Mouse (Mus musculus): ENCODE measurements at regions not wholly inside any gene's neighbourhood (a gene's known extent, or its start where the extent isn't known, plus 50 kb on each side); places are given as distances from the start of the nearest gene placed in this dataset.

DNA sequence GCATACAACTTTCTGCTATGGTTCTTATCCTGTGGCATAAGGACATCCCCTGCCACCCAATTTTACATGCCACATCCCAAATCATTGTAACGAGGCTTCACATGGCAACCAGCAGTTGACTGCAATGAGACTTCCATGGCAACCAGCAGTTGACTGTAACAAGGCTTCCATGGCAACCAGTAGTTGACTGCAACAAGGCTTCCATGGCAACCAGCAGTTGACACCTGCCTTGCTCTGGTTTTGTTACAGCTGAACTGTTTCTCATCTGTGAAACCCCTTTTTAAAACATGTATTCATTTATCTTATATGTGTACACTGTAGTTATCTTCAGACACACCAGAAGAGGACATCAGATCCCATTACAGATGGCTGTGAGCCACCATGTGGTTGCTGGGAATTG is 100.7 kb upstream of the Adgrf1 start:
- Histone ChIP-seq H3K27ac (no peak overlapping the region), H3K4me2 (replicated peaks) (no peak overlapping the region), H3K4me3 (no peak overlapping the region), H3K4me1 (no peaks in the 10 kb centered on the region), H3K27me3 (no peaks in the 10 kb centered on the region), H3K36me3 (no peaks in the 10 kb centered on the region), H3K9ac (no peak overlapping the region), H3K9me3 (no peaks in the 10 kb centered on the region)
- no peak for ATAC-seq (ENCODE audit: insufficient number of reproducible peaks, insufficient read depth, low FRiP score, low TSS enrichment)
- WGBS: 74% methylated on average over 1 of the region's 1 CpGs

DNA sequence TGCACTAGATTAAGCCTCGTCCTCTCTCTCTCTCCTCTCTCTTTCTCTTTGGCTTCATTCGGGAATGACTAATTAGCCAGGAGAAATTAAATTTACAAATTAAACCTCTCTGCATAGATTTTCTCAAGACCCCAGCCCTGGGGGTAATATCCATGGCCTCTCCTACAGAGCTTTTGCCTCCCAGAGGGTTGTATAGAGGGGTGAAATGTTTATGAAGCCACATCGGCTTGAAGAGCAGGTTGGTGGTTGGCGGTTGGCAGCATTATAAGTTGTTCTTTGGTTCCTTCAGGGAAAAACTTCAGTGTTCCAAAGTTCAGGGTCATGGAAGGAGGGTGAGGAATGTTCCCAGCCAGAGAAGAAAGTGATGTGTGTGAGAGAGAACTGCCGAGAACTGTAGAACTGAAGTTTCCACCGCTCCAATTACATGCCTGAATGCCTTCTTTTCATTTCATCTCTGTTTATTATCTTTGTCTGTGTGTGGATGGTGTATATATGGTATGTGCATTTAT is 97.4 kb upstream of the Adgrf1 start:
- no peak for ATAC-seq (ENCODE audit: insufficient number of reproducible peaks, insufficient read depth, low FRiP score, low TSS enrichment)
- H3K36me3 ChIP-seq: no peaks in the 10 kb centered on the region
- no peak overlapping the region for H3K4me2 ChIP-seq (replicated peaks)
- 53% methylated on average over 6 of the region's 6 CpGs for WGBS
- H3K9me3 ChIP-seq: no peaks in the 10 kb centered on the region
- no peaks in the 10 kb centered on the region for H3K27me3 ChIP-seq
- H3K27ac ChIP-seq: no peak overlapping the region
- H3K4me3 ChIP-seq: no peak overlapping the region
- no peak overlapping the region for H3K9ac ChIP-seq
- H3K4me1 ChIP-seq: no peaks in the 10 kb centered on the region

DNA sequence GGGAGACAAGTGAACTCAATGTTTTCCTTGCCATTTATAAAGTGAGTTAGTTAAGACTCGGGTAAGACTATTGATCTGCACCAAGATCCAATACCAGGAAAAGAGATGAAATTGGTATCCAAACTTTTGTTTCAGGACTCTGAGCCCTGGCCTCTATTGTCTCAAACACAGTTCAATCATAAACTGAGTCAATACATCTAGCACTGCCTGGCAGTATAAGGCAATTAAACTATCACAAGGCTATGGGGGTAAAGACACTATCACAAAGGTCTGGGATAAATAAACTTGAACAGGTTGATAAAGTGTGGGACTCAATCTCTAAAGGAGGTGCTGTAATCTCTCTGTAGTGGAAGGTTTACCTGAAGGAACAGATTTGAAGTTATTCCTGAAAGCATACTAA is 95.3 kb upstream of the Adgrf1 start:
- H3K4me2 ChIP-seq (replicated peaks): no peak overlapping the region
- H3K9ac ChIP-seq: no peak overlapping the region
- H3K27me3 ChIP-seq: no peaks in the 10 kb centered on the region
- no peak for ATAC-seq (ENCODE audit: insufficient number of reproducible peaks, insufficient read depth, low FRiP score, low TSS enrichment)
- 77% methylated on average over 1 of the region's 1 CpGs for WGBS
- H3K4me1 ChIP-seq: no peaks in the 10 kb centered on the region
- no peak overlapping the region for H3K4me3 ChIP-seq
- no peak overlapping the region for H3K27ac ChIP-seq
- H3K36me3 ChIP-seq: no peaks in the 10 kb centered on the region
- H3K9me3 ChIP-seq: no peaks in the 10 kb centered on the region

DNA sequence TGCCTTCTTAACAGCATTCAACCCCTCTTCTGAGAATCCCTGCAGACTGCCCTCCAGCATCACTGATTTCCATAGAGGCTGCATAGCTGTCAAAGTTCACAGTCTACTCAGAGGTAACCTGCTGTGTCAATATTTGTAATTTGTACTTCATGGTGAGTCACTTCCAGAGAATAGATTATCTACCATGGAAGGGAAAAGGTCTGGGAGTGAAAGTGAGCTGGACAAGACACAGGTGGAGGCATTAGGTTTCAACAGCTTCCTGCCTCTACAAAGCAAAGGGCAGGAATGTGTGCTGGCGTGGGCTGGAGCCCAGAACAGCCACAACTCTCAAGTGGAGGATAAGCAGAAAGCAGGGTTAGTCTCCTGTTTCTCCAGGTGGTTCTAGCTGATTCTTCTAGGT is 92.9 kb upstream of the Adgrf1 start:
- no peaks in the 10 kb centered on the region for H3K36me3 ChIP-seq
- no peak overlapping the region for H3K4me3 ChIP-seq
- no peaks in the 10 kb centered on the region for H3K4me1 ChIP-seq
- H3K9me3 ChIP-seq: no peaks in the 10 kb centered on the region
- H3K9ac ChIP-seq: no peak overlapping the region
- ATAC-seq (ENCODE audit: insufficient number of reproducible peaks, insufficient read depth, low FRiP score, low TSS enrichment): no peak
- 27% methylated on average over 1 of the region's 1 CpGs for WGBS
- no peak overlapping the region for H3K4me2 ChIP-seq (replicated peaks)
- H3K27me3 ChIP-seq: no peaks in the 10 kb centered on the region
- no peak overlapping the region for H3K27ac ChIP-seq

DNA sequence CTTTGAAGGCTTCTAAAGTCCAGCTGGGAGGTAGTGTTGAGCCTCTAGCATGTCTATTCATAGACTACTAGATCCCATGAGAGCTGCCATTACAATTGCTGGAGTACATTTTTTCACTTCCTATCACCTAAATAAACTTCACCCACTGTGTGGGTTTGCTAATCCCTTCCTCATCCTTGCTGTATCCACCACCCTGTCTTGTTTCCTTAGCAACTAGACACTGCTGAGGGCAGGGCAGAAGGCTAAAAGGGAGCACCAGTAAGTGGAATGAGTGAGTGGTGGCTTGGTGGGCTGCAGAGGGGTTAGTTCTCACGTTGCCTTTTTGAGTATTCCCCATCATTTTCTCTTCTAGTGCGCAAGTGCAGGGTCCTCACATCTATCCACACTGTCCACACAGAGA is 80.1 kb upstream of the Adgrf1 start:
- WGBS: 74% methylated on average over 2 of the region's 2 CpGs
- Histone ChIP-seq H3K4me1 (no peaks in the 10 kb centered on the region), H3K36me3 (no peaks in the 10 kb centered on the region), H3K27ac (no peak overlapping the region), H3K9me3 (no peaks in the 10 kb centered on the region), H3K27me3 (no peaks in the 10 kb centered on the region), H3K9ac (no peak overlapping the region), H3K4me2 (replicated peaks) (no peak overlapping the region), H3K4me3 (no peak overlapping the region)
- no peak for ATAC-seq (ENCODE audit: insufficient number of reproducible peaks, insufficient read depth, low FRiP score, low TSS enrichment)

DNA sequence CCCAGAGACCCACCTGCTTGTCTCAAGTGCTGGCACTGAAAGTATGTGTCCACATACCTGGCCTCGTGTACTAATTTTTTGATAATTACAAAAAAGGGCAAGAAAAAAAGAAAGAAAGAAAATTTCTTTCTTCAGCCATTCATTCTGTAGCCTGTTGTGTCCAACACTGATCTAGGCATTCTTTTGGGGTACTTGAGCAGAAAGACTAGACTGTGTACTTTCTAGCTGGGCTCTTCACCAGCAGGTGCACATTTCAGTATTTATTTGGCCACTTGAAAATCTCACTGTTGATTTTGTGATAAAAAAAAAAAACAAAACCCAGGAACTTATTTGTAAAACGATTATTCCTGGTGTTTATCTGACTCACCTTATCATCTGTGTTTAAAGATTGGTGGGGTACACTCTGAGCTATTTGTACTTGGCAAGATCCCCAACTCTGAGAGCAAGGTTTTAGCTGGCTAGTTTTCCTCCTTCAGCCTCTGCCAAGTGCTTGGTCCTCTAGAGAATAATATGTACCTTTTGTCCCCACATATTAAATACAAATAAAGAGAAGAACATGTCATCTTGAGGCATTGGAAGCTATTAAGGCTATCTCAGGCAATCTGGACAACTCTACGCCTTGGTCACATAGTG is 79.2 kb upstream of the Adgrf1 start:
- ATAC-seq (ENCODE audit: insufficient number of reproducible peaks, insufficient read depth, low FRiP score, low TSS enrichment): no peak
- no peak overlapping the region for H3K4me3 ChIP-seq
- no peak overlapping the region for H3K4me2 ChIP-seq (replicated peaks)
- no peak overlapping the region for H3K9ac ChIP-seq
- H3K4me1 ChIP-seq: no peaks in the 10 kb centered on the region
- H3K9me3 ChIP-seq: no peaks in the 10 kb centered on the region
- no peak overlapping the region for H3K27ac ChIP-seq
- H3K36me3 ChIP-seq: no peaks in the 10 kb centered on the region
- no peaks in the 10 kb centered on the region for H3K27me3 ChIP-seq
- WGBS: 80% methylated on average over 3 of the region's 3 CpGs

DNA sequence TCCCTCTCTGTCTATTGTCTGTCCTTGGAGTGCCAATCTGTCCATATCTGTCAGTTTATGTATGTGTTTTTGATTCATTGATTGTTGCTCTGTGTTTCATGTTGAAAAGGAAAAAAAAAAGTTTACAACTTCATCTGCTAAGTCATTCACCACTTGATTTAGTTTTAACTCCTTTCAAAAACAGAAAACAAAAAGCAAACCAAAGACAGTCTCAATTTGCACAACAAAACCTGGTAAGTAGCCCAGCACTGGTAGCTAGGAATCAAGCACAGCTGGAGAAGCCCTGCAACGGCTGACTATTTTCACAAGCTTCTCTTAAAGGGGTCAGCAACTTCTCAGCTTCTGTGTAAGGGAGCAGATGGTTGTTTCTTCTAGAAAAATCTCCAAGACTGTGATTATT is 72.9 kb upstream of the Adgrf1 start:
- H3K27me3 ChIP-seq: no peaks in the 10 kb centered on the region
- ATAC-seq (ENCODE audit: insufficient number of reproducible peaks, insufficient read depth, low FRiP score, low TSS enrichment): no peak

DNA sequence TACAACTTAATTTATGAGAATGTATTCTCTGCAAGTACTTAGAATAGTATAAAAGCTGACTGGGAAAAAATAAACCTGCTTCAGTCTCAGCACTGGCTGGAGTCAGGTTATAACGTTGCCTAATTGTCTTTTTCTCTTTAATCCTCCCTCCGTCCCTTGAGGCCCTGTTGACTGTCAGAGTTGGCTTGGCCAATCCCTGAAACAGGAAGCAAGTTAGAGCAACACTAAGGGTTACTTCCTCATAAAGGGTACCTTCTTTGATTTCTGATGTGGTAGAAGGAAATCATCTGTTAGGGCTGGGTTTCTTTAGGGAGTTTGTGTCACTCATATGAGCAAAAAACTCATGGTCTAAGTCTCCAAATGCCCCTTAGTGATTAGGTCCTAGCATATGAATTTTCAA is 69.3 kb upstream of the Adgrf1 start:
- WGBS: 41% methylated on average over 2 of the region's 2 CpGs
- Histone ChIP-seq H3K27ac (no peak overlapping the region), H3K4me3 (no peak overlapping the region), H3K4me2 (replicated peaks) (no peak overlapping the region), H3K4me1 (no peaks in the 10 kb centered on the region), H3K9me3 (no peaks in the 10 kb centered on the region), H3K27me3 (no peaks in the 10 kb centered on the region), H3K36me3 (no peaks in the 10 kb centered on the region), H3K9ac (no peak overlapping the region)
- ATAC-seq (ENCODE audit: insufficient number of reproducible peaks, insufficient read depth, low FRiP score, low TSS enrichment): no peak

More for the DNA sequence above, 72.9 kb upstream of the Adgrf1 start:
- Histone ChIP-seq H3K27ac (no peak overlapping the region), H3K4me2 (replicated peaks) (no peak overlapping the region), H3K4me3 (no peak overlapping the region), H3K4me1 (no peaks in the 10 kb centered on the region), H3K9ac (no peak overlapping the region), H3K36me3 (no peaks in the 10 kb centered on the region), H3K9me3 (no peaks in the 10 kb centered on the region)
- 56% methylated on average over 1 of the region's 1 CpGs for WGBS

DNA sequence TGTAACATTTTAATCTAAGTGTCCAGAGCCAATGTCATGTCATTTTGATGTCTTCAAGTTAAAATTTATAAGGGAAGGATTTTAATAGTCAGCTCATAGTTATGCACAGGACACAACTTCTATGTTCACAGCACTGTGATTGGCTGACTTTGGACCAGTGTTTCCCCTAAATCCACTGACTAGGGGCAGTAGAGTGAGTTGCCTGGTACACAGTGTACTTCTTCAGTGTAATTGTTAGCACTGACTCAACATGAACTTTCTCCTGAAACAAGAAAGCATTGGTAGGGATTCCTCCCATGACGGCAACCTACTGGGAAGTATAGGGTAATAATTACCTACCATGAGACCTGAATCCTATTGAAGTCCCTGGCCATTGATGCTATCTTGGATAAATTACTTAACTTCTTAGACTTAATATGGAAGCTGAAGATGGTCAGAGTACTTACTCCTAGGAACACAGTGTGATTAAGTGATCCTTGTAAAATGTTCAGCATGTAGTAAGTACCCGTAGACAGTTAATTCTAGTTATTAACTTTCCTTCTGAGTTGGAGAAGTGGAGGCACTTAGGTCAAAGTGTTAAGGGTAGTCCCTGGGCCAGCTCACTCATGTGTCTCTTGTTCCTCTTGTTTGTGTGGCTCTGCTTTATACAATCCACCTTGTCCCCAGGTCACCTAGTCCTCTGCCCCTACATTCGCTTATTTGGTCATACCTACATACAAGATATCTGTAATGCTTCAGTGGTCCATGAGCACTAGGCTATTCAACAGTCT is 63.2 kb upstream of the Adgrf1 start:
- Histone ChIP-seq H3K27me3 (no peaks in the 10 kb centered on the region), H3K9ac (no peak overlapping the region), H3K36me3 (no peaks in the 10 kb centered on the region), H3K4me1 (no peaks in the 10 kb centered on the region), H3K4me3 (no peak overlapping the region), H3K4me2 (replicated peaks) (no peak overlapping the region), H3K27ac (no peak overlapping the region), H3K9me3 (no peaks in the 10 kb centered on the region)
- 89% methylated on average over 3 of the region's 3 CpGs for WGBS
- no peak for ATAC-seq (ENCODE audit: insufficient number of reproducible peaks, insufficient read depth, low FRiP score, low TSS enrichment)

DNA sequence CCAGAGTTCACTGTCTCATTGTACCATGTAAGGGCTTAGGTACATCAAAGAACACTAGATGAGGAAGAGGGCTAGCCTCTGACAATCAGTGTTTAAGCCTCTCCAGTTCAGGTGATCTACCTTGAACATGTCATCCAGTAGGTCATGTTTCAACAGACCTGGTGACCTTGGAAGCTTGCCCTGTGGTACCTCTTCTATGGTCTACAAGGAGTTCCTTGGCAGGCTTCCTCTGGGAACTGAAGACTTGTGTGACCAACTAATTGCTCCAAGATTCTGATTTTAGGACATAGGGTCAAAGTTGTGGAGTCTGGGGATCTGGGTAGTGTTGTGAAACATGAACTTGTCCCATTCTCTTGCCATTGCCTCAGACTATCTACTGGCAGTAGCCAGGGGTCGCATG is 60.4 kb upstream of the Adgrf1 start:
- Histone ChIP-seq H3K4me1 (no peaks in the 10 kb centered on the region), H3K36me3 (no peaks in the 10 kb centered on the region), H3K9ac (no peak overlapping the region), H3K9me3 (no peaks in the 10 kb centered on the region), H3K4me2 (replicated peaks) (no peak overlapping the region), H3K27ac (no peak overlapping the region), H3K4me3 (no peak overlapping the region), H3K27me3 (no peaks in the 10 kb centered on the region)
- WGBS: 75% methylated on average over 1 of the region's 1 CpGs
- ATAC-seq (ENCODE audit: insufficient number of reproducible peaks, insufficient read depth, low FRiP score, low TSS enrichment): no peak

DNA sequence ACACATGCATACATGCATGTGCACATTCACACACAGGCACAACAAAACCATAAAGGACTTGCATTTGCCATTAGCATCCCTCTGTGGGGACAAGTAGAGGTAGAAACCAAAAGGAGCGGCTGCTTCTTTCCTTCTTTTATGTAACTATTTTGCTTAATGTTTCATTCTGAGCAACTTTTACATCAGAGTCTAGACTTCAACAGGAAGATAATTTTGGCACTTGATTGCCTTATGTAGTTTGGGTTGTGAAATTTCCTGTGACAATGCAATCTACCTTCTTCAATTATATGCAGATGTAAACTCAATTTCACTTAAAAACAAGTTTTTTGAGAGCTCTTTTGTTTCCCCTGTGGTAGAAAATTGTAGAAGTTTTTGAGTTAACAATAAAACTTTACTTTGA is 56.1 kb upstream of the Adgrf1 start:
- ATAC-seq (ENCODE audit: insufficient number of reproducible peaks, insufficient read depth, low FRiP score, low TSS enrichment): no peak
- 100% methylated on average over 1 of the region's 1 CpGs for WGBS
- H3K9ac ChIP-seq: no peak overlapping the region
- no peak overlapping the region for H3K4me3 ChIP-seq
- H3K4me2 ChIP-seq (replicated peaks): no peak overlapping the region
- H3K36me3 ChIP-seq: no peaks in the 10 kb centered on the region
- H3K4me1 ChIP-seq: no peaks in the 10 kb centered on the region
- H3K27ac ChIP-seq: no peak overlapping the region
- no peaks in the 10 kb centered on the region for H3K27me3 ChIP-seq
- H3K9me3 ChIP-seq: no peaks in the 10 kb centered on the region

DNA sequence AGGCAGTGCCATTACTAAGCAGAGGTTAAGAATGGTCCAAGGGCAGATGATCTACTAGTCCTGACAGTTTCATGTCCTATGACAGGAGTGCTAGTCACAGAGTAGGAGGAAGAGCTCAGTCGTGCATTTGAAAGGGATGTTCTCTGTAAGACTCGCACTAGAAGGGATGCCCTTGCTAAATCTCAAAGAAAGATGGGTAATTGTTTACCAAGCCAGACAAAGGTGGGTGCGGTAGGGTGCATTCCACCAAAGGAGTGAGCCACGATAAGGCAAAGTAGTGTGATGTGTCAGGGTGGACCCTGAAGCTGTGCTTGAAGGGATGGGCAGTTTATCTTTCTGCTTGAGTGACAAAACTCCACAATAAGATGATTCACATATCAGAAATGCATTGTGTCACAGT is 50.5 kb upstream of the Adgrf1 start:
- Histone ChIP-seq H3K27me3 (no peaks in the 10 kb centered on the region), H3K4me1 (no peaks in the 10 kb centered on the region), H3K4me2 (replicated peaks) (no peak overlapping the region), H3K9me3 (no peaks in the 10 kb centered on the region), H3K9ac (no peak overlapping the region), H3K36me3 (no peaks in the 10 kb centered on the region), H3K27ac (no peak overlapping the region), H3K4me3 (no peak overlapping the region)
- ATAC-seq (ENCODE audit: insufficient number of reproducible peaks, insufficient read depth, low FRiP score, low TSS enrichment): no peak
- 79% methylated on average over 4 of the region's 4 CpGs for WGBS
